Mouse (Mus musculus) splenic B cell, adult 2 months (primary cell): ENCODE results near the gene Rab11fip5.

Experiments
- DNase-seq: peaks from one replicate; pipeline ENCODE4 v3.0.0-alpha.2; 2011; ENCODE audit warnings: low read depth, low spot score
- H3K27me3 ChIP-seq: 2 replicates; pipeline ENCODE4 v1.6.1; 2012; ENCODE audit warnings: mild to moderate bottlenecking, low read length, moderate library complexity, mixed read lengths; ENCODE audit not compliant: control insufficient read depth, poor library complexity, insufficient read depth, severe bottlenecking
- H3K36me3 ChIP-seq: 2 replicates; pipeline ENCODE4 v1.6.1; 2012; ENCODE audit warnings: mild to moderate bottlenecking, low read length, moderate library complexity, mixed read lengths; ENCODE audit not compliant: control insufficient read depth, poor library complexity, insufficient read depth, severe bottlenecking

Gene Rab11fip5

DNA sequence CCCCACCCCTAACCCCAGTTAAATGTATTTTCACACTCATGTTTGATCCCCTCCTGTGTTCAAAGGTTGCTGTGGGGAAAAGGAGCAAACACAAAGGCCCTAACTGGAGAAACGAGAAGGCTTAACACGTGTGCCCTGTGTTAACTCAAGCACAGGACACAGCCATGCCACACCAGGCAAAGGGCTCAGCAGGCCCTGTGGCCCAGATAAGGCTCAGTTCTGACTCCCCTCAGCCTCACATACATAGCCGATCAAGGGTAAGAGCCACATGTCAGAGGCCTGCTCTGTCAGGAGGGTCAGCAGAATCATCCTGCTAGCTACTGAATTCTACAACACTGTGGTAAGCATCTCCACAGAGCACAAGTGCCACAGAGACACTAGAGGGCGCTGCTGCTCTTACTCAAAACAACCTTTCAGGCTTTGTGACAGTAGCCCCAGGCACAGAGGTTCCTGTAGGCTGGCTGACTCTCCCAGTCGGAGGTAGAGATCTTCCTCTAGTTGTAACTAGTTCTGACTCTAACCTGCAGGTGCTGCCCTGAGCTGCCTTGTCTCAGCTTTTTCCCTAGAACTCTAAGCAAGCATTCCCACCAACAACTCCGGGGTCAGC is 28.3 kb downstream of the Rab11fip5 start:
- DNase-seq, result peak; percentile 93
- Histone ChIP-seq H3K36me3 (no peaks in the 10 kb centered on the region), H3K27me3 (no peaks in the 10 kb centered on the region)

DNA sequence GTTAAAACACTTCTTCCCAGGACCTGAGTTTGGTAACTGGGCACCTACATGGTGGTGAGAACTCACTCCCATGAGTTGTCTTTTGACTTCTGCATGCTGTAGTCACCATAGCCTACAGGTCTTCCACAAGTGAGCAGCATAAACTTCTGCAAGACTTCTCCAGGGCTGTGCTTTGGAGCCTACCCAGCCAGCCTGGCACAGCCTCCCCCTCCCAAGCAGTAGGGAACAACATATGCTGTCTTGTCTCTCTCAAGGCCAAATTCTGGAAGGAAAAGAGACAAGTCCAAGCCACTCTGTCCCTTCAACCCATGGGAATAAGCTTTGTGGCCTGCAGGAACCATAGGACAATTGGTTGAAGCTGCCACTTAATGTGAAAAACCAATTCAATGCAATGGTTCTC is 29.5 kb downstream of the Rab11fip5 start:
- H3K27me3 ChIP-seq, result no peaks in the 10 kb centered on the region
- DNase-seq, result no peak
- no peaks in the 10 kb centered on the region for H3K36me3 ChIP-seq

DNA sequence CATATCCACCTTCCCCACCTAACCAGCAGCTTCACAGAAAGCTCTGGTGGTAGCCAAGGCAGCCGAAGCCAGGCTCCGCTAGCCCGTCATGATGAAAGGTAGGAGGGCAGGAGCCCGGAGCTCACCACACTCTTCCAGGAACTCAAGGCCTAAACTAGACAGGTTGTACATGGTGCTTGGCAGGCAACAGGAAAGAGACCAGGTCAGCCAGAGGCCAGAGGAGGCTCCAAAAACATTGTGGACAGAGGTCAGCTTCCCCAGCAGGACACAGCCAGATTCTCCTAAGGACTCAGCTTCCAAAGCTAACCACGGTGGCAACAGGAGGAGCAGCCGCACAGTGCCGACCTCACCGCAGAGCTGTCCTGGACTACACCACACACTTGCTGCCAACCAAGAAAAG is 31.4 kb downstream of the Rab11fip5 start:
- Histone ChIP-seq H3K27me3 (no peaks in the 10 kb centered on the region), H3K36me3 (no peaks in the 10 kb centered on the region)
- DNase-seq, result no peak

DNA sequence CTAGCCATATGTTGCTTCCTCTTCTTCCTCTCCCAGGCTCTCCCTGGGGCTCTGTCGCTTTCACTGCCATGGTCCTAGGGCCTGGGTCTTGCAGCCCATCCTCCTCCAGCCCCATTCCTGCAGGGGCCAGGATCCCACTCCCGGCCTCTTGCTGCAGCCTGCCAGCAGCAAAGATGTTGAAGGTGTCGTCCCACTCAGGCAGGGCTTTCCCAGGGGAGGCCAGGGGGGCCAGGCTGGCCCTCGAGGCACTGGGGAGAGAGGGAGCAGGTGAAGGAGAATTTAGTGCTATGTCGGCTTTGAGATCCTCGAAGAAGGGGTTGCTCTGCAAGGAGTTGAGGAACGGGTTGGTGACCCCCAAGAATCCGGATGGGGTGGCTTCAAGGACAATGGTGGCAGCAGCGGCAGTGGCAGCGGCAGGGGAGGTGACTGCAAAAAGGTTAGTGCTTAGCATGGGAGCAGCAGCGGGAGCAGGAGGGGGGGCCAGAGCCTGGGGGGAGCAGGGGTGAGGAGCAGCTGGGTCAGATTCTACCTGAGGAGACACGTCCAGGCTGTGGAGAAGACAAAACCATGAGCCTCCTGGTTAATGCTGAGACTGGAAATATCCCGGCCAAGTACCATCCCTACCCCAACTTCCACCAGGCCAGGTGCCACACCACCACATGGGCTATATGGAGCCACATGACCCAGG is 32.5 kb downstream of the Rab11fip5 start:
- H3K36me3 ChIP-seq, result no peaks in the 10 kb centered on the region
- no peaks in the 10 kb centered on the region for H3K27me3 ChIP-seq
- DNase-seq, result no peak

DNA sequence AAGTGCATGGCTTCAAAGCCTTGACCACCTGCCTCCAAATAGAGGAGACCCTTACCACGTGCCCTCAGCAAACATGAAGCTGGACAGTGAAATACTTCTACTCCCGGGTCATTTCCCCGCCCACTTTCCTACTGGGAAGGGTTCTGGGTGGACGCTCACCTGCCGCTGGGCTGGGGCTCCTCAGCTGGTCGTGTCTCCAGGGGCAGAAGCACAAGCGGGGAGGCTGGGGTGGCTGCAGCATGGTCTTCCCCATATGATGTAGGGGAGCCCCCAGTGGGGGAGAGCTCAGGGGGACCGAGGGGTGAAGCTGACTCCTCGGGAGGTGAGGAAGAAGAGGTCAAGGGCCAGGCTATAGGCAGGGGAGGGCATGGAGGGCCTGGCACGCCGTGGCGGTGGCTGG is 34.2 kb downstream of the Rab11fip5 start:
- Histone ChIP-seq H3K36me3 (no peaks in the 10 kb centered on the region), H3K27me3 (no peaks in the 10 kb centered on the region)
- DNase-seq, result no peak

DNA sequence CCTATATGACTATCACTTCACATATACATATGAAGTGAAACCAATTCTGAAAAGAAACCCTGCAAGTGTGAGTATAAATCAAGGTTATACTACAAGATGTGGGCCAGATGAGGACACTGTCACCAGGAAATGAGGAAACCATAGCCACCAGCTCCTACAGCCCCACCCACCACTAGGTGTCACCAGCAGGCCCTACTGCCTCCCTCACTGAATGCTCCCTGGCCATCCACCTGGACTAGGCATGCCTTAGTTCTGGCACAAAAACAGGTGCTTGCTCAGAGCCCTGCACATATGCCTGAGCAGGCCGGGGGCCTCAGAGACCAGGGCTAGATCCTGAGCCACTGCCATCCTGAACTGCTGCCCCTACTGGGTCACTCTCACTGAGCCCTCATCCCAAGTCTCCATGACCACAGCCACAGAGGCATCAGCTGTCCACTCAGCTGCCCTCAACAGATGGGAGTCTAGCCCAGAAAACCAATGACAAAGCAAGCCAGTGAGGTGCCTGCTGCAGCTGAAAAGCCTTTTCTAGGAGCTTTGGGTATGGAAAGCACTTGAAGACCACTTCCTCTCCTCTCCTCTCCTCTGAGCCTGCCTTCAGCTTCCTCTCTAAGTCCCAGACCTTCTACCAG is 35.0 kb downstream of the Rab11fip5 start:
- no peaks in the 10 kb centered on the region for H3K27me3 ChIP-seq
- peak; percentile 75 for DNase-seq
- no peaks in the 10 kb centered on the region for H3K36me3 ChIP-seq

DNA sequence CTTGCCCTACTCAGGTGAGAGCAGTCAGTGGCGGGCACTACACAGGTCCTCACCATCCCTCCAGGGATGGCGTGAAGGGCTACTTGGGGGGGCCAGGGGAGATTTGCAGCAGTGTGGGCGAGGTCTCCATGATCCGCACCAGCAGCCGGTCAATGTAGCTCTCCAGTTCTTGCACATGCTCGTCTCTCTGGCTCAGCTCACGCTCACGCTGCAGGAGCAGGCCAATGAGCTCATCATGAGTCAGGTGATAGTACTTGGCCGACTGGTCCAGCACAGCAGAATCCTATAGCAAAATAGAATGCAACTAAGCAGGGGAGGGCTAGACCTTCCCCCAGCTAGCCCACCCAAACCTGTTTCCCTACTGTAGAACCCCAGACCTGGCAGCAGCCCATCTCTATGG is 37.5 kb downstream of the Rab11fip5 start:
- H3K27me3 ChIP-seq, result no peaks in the 10 kb centered on the region
- no peaks in the 10 kb centered on the region for H3K36me3 ChIP-seq
- no peak for DNase-seq

DNA sequence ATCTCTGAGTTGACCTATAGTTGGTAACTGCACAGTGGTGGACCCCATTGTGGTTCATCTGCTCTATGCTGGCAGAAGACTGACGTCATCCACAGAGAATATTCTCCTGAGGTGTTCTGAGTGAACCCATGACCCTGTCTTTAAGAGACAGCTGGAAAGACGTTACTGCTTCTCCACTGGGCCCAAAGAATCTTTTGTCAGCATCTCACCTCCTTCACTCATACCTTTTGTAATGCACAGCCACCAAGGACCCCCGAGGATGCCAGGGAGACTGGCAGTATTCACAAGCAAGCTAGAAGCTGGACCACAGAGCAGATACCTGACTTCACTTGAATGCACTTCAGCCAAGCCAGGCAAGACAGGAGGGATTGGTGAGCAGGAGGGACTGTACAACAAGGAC is 39.1 kb downstream of the Rab11fip5 start:
- no peaks in the 10 kb centered on the region for H3K27me3 ChIP-seq
- no peaks in the 10 kb centered on the region for H3K36me3 ChIP-seq
- no peak for DNase-seq

DNA sequence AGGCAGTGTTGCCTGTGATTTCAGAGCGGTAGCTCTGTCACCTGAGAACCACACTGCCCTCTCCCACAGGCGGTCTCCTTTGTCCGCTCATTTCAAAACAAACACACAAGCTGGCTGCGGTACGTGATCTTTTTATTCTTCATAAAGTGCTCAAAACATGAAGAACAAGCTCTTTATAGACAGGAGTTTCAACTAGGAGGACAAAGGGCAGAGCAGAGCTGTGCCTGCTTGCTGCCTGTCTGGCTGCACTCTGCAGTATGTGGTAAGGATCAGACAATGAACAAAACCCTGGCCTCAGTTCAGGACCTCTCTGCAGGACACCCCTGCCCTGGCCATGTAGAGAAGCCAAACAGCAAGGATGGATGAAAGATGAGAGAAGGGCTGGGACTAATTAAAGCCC is 39.6 kb downstream of the Rab11fip5 start:
- no peaks in the 10 kb centered on the region for H3K36me3 ChIP-seq
- no peaks in the 10 kb centered on the region for H3K27me3 ChIP-seq
- no peak for DNase-seq

DNA sequence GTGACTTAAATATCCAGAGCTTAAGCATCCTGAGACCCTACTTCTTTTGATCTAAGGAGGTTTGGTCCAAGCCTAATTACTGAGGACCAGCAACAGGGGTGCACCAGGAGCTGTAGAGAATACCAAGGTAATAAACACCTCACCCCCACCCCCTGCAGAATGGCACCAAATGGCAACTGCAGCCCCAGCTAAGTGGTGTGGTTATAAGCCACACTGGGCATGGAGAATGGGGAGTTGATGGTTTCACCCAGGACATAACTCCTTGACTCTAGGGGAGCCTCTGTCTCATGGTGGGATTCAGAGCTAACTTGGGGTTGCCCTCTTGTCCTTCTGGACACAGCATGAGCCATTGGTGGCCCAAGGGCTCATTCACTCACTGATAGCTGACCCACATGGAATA is 40.2 kb downstream of the Rab11fip5 start:
- H3K36me3 ChIP-seq, result no peaks in the 10 kb centered on the region
- H3K27me3 ChIP-seq, result no peaks in the 10 kb centered on the region
- DNase-seq, result no peak

DNA sequence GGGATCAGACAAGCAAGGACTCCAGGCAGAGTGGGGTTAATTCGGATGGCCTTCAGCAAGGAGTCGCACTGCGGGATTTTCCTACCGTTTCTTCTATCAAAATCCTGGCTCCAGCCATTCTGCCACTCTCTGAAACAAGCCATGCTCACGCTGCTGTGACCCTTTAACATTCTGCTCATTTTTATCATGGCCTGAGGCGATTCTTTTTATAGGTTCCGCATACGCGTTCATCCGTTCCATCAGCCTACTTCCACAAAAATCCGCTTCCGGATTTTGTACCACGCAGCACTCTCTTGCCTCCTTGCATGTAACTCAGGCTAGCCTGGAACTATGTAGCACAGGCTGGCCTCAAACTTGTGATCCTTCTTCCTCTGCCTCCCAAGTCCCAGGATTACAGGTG is 40.7 kb downstream of the Rab11fip5 start:
- Histone ChIP-seq H3K36me3 (no peaks in the 10 kb centered on the region), H3K27me3 (no peaks in the 10 kb centered on the region)
- DNase-seq, result peak; percentile 41

DNA sequence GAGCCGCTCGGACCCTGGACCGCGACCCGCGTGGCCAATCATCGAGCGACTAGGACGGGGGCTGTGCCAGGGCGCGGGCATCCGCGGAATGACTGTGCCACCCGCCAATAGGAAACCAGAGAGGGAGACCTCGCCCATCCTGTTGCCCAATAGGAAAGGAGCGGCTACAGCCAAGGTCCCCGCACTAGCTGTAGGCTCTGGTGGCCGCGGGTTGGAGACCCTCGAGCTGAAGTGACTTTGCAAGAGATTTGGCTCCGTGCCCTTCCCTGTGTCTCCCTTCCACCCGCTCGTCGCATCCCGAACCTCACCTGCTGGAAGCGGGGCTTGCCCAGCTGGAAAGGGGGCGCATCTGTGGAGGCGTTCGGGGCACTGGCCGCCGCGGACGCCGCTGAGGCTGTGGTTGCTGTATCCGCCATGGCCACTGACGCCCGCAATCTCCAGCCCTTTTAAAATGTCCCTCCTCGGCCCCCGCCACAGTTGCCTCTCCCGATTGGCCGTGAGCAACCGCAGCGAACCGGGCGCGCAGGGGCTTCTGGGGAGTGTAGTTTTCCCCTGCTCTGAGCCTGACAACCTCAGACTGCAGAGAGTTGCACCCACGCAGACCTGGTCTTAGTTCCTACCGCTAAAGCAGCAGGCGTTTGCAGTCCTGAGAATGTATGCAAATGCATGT is 41.3 kb downstream of the Rab11fip5 start, which contains the start of gene Sfxn5:
Gene Sfxn5, minus strand, starts transcription at position 423 of the 670 bp plus-strand sequence.
- DNase-seq, result peak; percentile 94

DNA sequence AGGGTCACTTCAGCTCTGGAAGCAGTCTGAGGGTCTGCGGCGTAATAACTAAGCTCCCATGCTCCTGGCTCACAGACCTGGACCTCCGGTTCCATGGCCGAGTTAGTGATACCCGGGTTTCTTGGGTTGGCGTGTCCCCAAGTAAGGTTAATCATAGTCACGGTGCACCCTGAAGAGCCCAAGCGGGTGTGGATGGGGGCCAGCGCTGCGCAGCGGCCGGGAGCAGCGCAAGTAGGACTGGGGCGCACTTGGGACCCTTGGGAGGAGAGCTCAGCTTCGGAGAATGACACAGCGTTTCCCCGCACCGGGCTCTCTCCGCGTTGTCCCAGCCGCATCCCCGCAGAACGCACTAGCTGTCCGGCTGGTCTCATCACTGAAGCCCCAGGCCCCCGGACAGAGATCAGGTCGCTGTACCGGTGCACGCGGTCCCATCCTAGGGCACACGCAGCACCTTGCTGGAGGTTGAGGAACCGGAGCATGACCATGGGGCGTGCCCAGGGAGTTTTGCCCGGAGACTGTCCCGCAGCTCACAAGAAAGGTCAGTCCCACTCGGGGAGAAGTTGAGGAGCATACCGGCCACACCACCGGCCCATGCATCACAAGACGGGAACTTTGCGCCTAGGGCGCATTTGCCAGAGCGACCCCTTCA is 42.0 kb downstream of the Rab11fip5 start:
- no peak for DNase-seq
- H3K27me3 ChIP-seq, result no peaks in the 10 kb centered on the region
- no peaks in the 10 kb centered on the region for H3K36me3 ChIP-seq

More for the DNA sequence above, 41.3 kb downstream of the Rab11fip5 start, which contains the start of gene Sfxn5:
- Histone ChIP-seq H3K36me3 (no peaks in the 10 kb centered on the region), H3K27me3 (no peaks in the 10 kb centered on the region)

DNA sequence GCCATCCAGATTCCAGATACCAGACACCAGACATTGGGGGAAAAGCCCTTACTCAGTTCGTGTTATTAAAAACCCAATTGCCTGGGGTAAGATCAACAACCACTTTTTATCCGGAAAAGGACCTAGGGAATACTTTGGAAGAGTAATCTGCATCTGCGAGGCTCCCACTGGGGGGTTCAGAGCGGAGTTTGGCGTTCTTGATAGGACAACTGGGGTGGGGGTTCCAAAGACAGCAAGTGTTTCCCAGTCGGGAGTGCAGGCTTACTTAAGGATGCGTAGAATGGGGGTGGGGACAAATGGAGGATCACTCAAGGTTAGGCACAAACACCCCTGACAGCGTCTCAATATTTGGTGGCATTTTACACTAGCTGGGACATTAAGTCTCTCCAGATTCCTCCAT is 42.7 kb downstream of the Rab11fip5 start:
- H3K27me3 ChIP-seq, result no peaks in the 10 kb centered on the region
- H3K36me3 ChIP-seq, result no peaks in the 10 kb centered on the region
- no peak for DNase-seq
